Mouse (Mus musculus): Measurements from ENCODE around the gene Galk1. TPM values are rescaled to one million over a fixed set of nuclear protein-coding genes. Genes with fewer than 3 reads are reported as not detected.

Gene Galk1
- total RNA-seq, 1 experiment = 144 TPM

DNA sequence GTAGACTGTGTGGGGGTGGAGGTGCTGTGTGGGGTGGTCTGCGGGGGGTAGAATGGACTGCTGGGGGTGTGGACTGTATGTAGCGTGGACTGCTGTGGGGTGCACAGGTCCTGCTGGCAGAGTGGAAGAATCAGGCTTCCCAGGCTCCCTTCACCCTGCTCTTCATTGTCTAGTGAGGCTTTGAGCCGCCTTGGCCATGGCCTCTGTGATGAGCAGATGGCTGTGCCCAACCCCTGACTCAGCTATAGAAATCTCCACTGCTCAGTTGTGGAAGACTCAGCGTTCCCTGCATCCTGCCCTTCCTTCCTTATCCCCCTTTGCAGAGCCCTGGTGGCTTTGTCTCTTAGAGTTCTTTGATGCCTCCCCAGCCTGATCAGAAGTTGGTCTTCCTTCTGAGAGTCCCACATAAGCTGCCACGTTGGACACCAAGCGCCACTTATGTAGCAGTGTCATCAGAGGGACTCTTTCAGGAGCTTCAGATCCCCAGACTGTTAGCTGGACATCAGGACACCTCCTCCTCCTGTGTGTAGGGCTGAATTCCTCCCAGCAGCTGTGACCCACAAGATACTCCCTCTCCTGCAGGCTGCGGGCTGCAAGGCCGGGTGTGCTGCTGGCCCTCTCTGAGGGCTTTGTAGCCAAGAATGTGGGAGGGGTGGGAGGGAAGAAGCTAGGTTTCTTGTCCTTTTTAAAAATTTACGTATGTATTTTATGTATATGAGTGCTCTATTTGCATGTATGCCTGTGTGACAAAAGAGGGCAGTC lies 49.7 kb downstream of the Galk1 start:
- Histone ChIP-seq H3K27ac (ENCODE audit: insufficient read depth, low read depth, low read length, poor library complexity, severe bottlenecking) (no peak overlapping the region), H3K9ac (ENCODE audit: insufficient read depth, low read depth, low read length, poor library complexity, severe bottlenecking) (no peak overlapping the region), H3K4me1 (ENCODE audit: control insufficient read depth in 2 of 2, insufficient read depth in 2 of 2, low read length in 2 of 2, poor library complexity in 1 of 2) (peaks cover 0 to 6% of the 10 kb centered on the region in 2 experiments; a peak in 1 of 4 replicates), H3K4me3 (ENCODE audit: insufficient read depth in 1 of 2, low read depth in 1 of 2, low read length in 2 of 2, poor library complexity in 1 of 2, severe bottlenecking in 1 of 2) (no peak overlapping the region), H3K36me3 (ENCODE audit: control insufficient read depth, insufficient read depth, low read length, poor library complexity, severe bottlenecking) (peaks cover 55% of the 10 kb centered on the region), H3K9me3 (ENCODE audit: control insufficient read depth, insufficient read depth, low read depth, low read length) (no peaks in the 10 kb centered on the region)
- in situ Hi-C loops (cut with MboI; ENCODE audit: low sequenced_read_pairs in 2 of 2, unreplicated experiment in 2 of 2) = no loop called here
- DNase-seq (ENCODE audit: low read depth, low spot score) = no peak
- TF ChIP-seq HCFC1 (IDR thresholded peaks at IDR 0.05; ENCODE audit: borderline replicate concordance, insufficient read depth, low read length) = no peak
- no peak for TF ChIP-seq ZC3H11A (IDR thresholded peaks at IDR 0.05; ENCODE audit: borderline replicate concordance, low read depth, low read length)
- TF ChIP-seq MAFK (IDR thresholded peaks at IDR 0.05; ENCODE audit: insufficient read depth, low read depth, low read length) = no peak
- TF ChIP-seq ZNF384 (IDR thresholded peaks at IDR 0.05; ENCODE audit: low read depth, low read length) = no peak
- no peak for TF ChIP-seq CHD2 (IDR thresholded peaks at IDR 0.05; ENCODE audit: low read depth, low read length)

DNA sequence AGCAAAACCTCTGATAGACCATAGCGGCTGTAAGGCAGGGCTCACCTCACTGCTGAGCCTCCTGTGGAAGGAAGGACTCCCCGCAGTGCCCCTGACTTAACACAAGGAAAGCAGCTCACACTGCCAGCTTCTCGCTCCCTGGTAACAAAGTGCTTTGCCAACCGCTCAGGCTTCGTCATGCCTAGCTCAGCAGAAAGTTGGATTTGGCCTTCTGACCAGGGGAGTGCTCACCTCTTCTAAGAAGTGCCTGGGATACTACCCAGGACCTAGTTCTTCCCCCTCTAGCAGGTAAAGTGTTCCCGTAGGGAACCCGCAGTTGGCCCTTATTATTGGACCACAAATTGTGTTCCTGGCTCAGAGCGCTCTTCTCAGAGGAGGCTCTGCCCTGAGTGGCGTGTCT lies 53.5 kb downstream of the Galk1 start:
- H3K36me3 ChIP-seq (ENCODE audit: control insufficient read depth, insufficient read depth, low read length, poor library complexity, severe bottlenecking) = peaks cover 55% of the 10 kb centered on the region
- no peak overlapping the region for H3K9ac ChIP-seq (ENCODE audit: insufficient read depth, low read depth, low read length, poor library complexity, severe bottlenecking)
- no peaks in the 10 kb centered on the region for H3K9me3 ChIP-seq (ENCODE audit: control insufficient read depth, insufficient read depth, low read depth, low read length)
- DNase-seq (ENCODE audit: low read depth, low spot score) = no peak
- in situ Hi-C loops (cut with MboI; ENCODE audit: low sequenced_read_pairs in 2 of 2, unreplicated experiment in 2 of 2) = no loop called here
- no peak overlapping the region for H3K4me3 ChIP-seq (ENCODE audit: insufficient read depth in 1 of 2, low read depth in 1 of 2, low read length in 2 of 2, poor library complexity in 1 of 2, severe bottlenecking in 1 of 2)
- H3K27ac ChIP-seq (ENCODE audit: insufficient read depth, low read depth, low read length, poor library complexity, severe bottlenecking) = no peak overlapping the region
- TF ChIP-seq ZC3H11A (IDR thresholded peaks at IDR 0.05; ENCODE audit: borderline replicate concordance, low read depth, low read length) (no peak), CHD2 (IDR thresholded peaks at IDR 0.05; ENCODE audit: low read depth, low read length) (no peak), MAFK (IDR thresholded peaks at IDR 0.05; ENCODE audit: insufficient read depth, low read depth, low read length) (no peak), ZNF384 (IDR thresholded peaks at IDR 0.05; ENCODE audit: low read depth, low read length) (no peak), HCFC1 (IDR thresholded peaks at IDR 0.05; ENCODE audit: borderline replicate concordance, insufficient read depth, low read length) (no peak)
- H3K4me1 ChIP-seq (ENCODE audit: control insufficient read depth in 2 of 2, insufficient read depth in 2 of 2, low read length in 2 of 2, poor library complexity in 1 of 2) = peaks cover 5 to 15% of the 10 kb centered on the region in 2 experiments

Other genes with a start within 250 kb of the Galk1 start
- 17.7 and 32.1 TPM in 2 replicates for gene Tmem94, start 247.3 kb downstream of the Galk1 start, total RNA-seq (2012; rRNA removed)
- gene Caskin2, start 199.1 kb downstream of the Galk1 start, total RNA-seq (2012; rRNA removed) = 9.6 and 10.5 TPM in 2 replicates
- gene Tsen54, start 198.0 kb downstream of the Galk1 start, total RNA-seq (2012; rRNA removed) = 63.6 and 64.4 TPM in 2 replicates
- gene Llgl2, start 188.7 kb downstream of the Galk1 start, total RNA-seq (2012; rRNA removed) = 96.5 and 145 TPM in 2 replicates
- 4.6 and 7.7 TPM in 2 replicates for gene Myo15b, start 154.3 kb downstream of the Galk1 start, total RNA-seq (2012; rRNA removed)
- gene Smim5, start 112.8 kb downstream of the Galk1 start, total RNA-seq (2012; rRNA removed) = 0.67 TPM in 1 of 2 replicates, not detected in the other
- 0.45 TPM in 1 of 2 replicates, not detected in the other for gene Smim6, start 100.7 kb downstream of the Galk1 start, total RNA-seq (2012; rRNA removed)
- 52.1 and 63.5 TPM in 2 replicates for gene Sap30bp, start 79.4 kb downstream of the Galk1 start, total RNA-seq (2012; rRNA removed)
- gene Recql5, start 79.2 kb downstream of the Galk1 start, total RNA-seq (2012; rRNA removed) = 28.0 and 40.8 TPM in 2 replicates
- gene Itgb4, start 38.0 kb downstream of the Galk1 start, total RNA-seq (2012; rRNA removed) = 9.6 and 26.3 TPM in 2 replicates
- 504 and 729 TPM in 2 replicates for gene H3f3b, start 15.2 kb upstream of the Galk1 start, total RNA-seq (2012; rRNA removed)
- 32.5 and 39.6 TPM in 2 replicates for gene Unk, start 17.6 kb upstream of the Galk1 start, total RNA-seq (2012; rRNA removed)
- 13.3 and 14.2 TPM in 2 replicates for gene Unc13d, start 65.2 kb upstream of the Galk1 start, total RNA-seq (2012; rRNA removed)
- gene Wbp2, start 74.3 kb upstream of the Galk1 start, total RNA-seq (2012; rRNA removed) = 16.9 and 20.1 TPM in 2 replicates
- 2.0 and 3.3 TPM in 2 replicates for gene Trim47, start 114.5 kb upstream of the Galk1 start, total RNA-seq (2012; rRNA removed)
- 0.31 and 0.42 TPM in 2 replicates for gene Trim65, start 118.4 kb upstream of the Galk1 start, total RNA-seq (2012; rRNA removed)
- 81.1 and 81.3 TPM in 2 replicates for gene Mrpl38, start 126.1 kb upstream of the Galk1 start, total RNA-seq (2012; rRNA removed)
- gene Fbf1, start 155.4 kb upstream of the Galk1 start, total RNA-seq (2012; rRNA removed) = 29.4 and 32.1 TPM in 2 replicates
- gene Ten1, start 186.1 kb upstream of the Galk1 start, total RNA-seq (2012; rRNA removed) = 17.0 and 19.1 TPM in 2 replicates
- gene Acox1, start 186.3 kb upstream of the Galk1 start, total RNA-seq (2012; rRNA removed) = 11.2 and 16.5 TPM in 2 replicates
- 2.9 and 4.5 TPM in 2 replicates for gene Evpl, start 225.4 kb upstream of the Galk1 start, total RNA-seq (2012; rRNA removed)

All from ES-E14 (cell line).